Mouse (Mus musculus): ENCODE data around the gene Gm9903.

Gm9903 gene

GRCm38 (mm10) chr5:33640652-33641051 is 10.9 kb downstream of the Gm9903 start:
- no peak for DNase-seq (ENCODE audit: inconsistent ontology term)

GRCm38 (mm10) chr5:33651017-33651416 is 21.3 kb downstream of the Gm9903 start:
- DNase-seq (ENCODE audit: inconsistent ontology term) = no peak

GRCm38 (mm10) chr5:33651541-33651920 is 21.8 kb downstream of the Gm9903 start:
- DNase-seq (ENCODE audit: inconsistent ontology term) = no peak

- peak; percentile 99 for DNase-seq (ENCODE audit: inconsistent ontology term)
Measured at GRCm38 (mm10) chr5:33651921-33652782, 22.4 kb downstream of the Gm9903 start, which contains the start of gene Slbp. Gene Slbp, minus strand, starts transcription at chr5:33652574.

GRCm38 (mm10) chr5:33652783-33653173 is 23.1 kb downstream of the Gm9903 start:
- DNase-seq (ENCODE audit: inconsistent ontology term) = no peak

- DNase-seq (ENCODE audit: inconsistent ontology term) = no peak
Measured at GRCm38 (mm10) chr5:33654424-33654823, 24.7 kb downstream of the Gm9903 start.

- no peak for DNase-seq (ENCODE audit: inconsistent ontology term)
Measured at GRCm38 (mm10) chr5:33655251-33655840, 25.6 kb downstream of the Gm9903 start.

GRCm38 (mm10) chr5:33656739-33657138 is 27.0 kb downstream of the Gm9903 start:
- DNase-seq (ENCODE audit: inconsistent ontology term) = no peak

- no peak for DNase-seq (ENCODE audit: inconsistent ontology term)
Measured at GRCm38 (mm10) chr5:33657251-33657786, 27.6 kb downstream of the Gm9903 start.

GRCm38 (mm10) chr5:33657787-33658663 is 28.3 kb downstream of the Gm9903 start, which contains the start of the genes Tacc3 and Tmem129:
Gene Tacc3, plus strand, starts transcription at chr5:33658128.
Gene Tmem129, minus strand, starts transcription at chr5:33658416.
- peak; percentile 100 for DNase-seq (ENCODE audit: inconsistent ontology term)

GRCm38 (mm10) chr5:33658664-33659050 is 28.9 kb downstream of the Gm9903 start:
- no peak for DNase-seq (ENCODE audit: inconsistent ontology term)

GRCm38 (mm10) chr5:33668223-33668622 is 38.5 kb downstream of the Gm9903 start:
- DNase-seq (ENCODE audit: inconsistent ontology term) = no peak

GRCm38 (mm10) chr5:33671659-33672058 is 41.9 kb downstream of the Gm9903 start:
- DNase-seq (ENCODE audit: inconsistent ontology term) = no peak

- DNase-seq (ENCODE audit: inconsistent ontology term) = peak; percentile 96
Measured at GRCm38 (mm10) chr5:33674439-33674838, 44.7 kb downstream of the Gm9903 start.

- DNase-seq (ENCODE audit: inconsistent ontology term) = peak; percentile 67
Measured at GRCm38 (mm10) chr5:33675964-33676363, 46.2 kb downstream of the Gm9903 start.

- DNase-seq (ENCODE audit: inconsistent ontology term) = no peak
Measured at GRCm38 (mm10) chr5:33678244-33678643, 48.5 kb downstream of the Gm9903 start.

GRCm38 (mm10) chr5:33681044-33681443 is 51.3 kb downstream of the Gm9903 start:
- no peak for DNase-seq (ENCODE audit: inconsistent ontology term)
